8 mouse cellular contexts compared by ENCODE assay signal in genomic region chr9:21146722-21147121, GRCm38 (mm10). TPM values are rescaled to one million over a fixed set of nuclear protein-coding genes. Genes with fewer than 3 reads are reported as not detected.
A peak's percentile ranks its signal among the peaks of the same experiment; 100 is the strongest.
DNase-seq lines count a peak whose midpoint lies in the region; ATAC-seq and TF ChIP-seq lines count a peak whose summit lies in the region.

No protein-coding gene starts in this region.

- peak; percentile 48 to 55 for DNase-seq in heart, adult 2 months
- DNase-seq in heart, postnatal 25 days (ENCODE audit: low spot score): no peak
- peak; percentile 61 for DNase-seq in T-cell, adult 2 months (ENCODE audit: low spot score)
- DNase-seq in limb, embryonic 14.5 days (ENCODE audit: low spot score): no peak
- peak; percentile 86 for DNase-seq in splenic B cell, adult 2 months (ENCODE audit: low read depth, low spot score)
- DNase-seq in cerebellum, adult 9-10 months: no peak
- no peak for DNase-seq in cerebellum, adult 18-20 months

- intact Hi-C loops in heart, adult 2 months (cut with DNase I): no loop called here
- intact Hi-C loops in heart, postnatal 25 days (cut with DNase I): no loop called here

- no peaks in the 10 kb centered on the region for H3K9me3 ChIP-seq in heart, embryonic 13.5 days
- H3K9me3 ChIP-seq in limb, embryonic 14.5 days (ENCODE audit: control insufficient read depth, low read length): no peaks in the 10 kb centered on the region

- H3K27me3 ChIP-seq in heart, adult 2 months (ENCODE audit: control insufficient read depth, insufficient read depth, low read length): no peaks in the 10 kb centered on the region
- H3K27me3 ChIP-seq in heart, embryonic 13.5 days (replicated peaks): no peaks in the 10 kb centered on the region
- H3K27me3 ChIP-seq in limb, embryonic 14.5 days (ENCODE audit: control insufficient read depth, insufficient read depth, low read length): no peaks in the 10 kb centered on the region
- no peaks in the 10 kb centered on the region for H3K27me3 ChIP-seq in splenic B cell, adult 2 months (ENCODE audit: control insufficient read depth, insufficient read depth, low read length, poor library complexity, severe bottlenecking)

- H3K27ac ChIP-seq in heart, adult 2 months: peak overlapping the region; percentile 76
- peak overlapping the region; percentile 55 for H3K27ac ChIP-seq in heart, embryonic 13.5 days (replicated peaks)
- no peak overlapping the region for H3K27ac ChIP-seq in limb, embryonic 14.5 days (replicated peaks; ENCODE audit: low read depth, low read length)

- WGBS in heart, adult 2 months: 20% methylated on average over 10 of the region's 10 CpGs
- WGBS in heart, embryonic 13.5 days: 43% methylated on average over 10 of the region's 10 CpGs
- 40% methylated on average over 10 of the region's 10 CpGs for WGBS in limb, embryonic 14.5 days

- no peak for TF ChIP-seq CTCF in heart, adult 2 months (IDR thresholded peaks at IDR 0.05)

- peaks cover 4% of the 10 kb centered on the region for H3K36me3 ChIP-seq in heart, adult 2 months (ENCODE audit: control insufficient read depth, insufficient read depth, low read length)
- H3K36me3 ChIP-seq in heart, embryonic 13.5 days: peaks cover 56% of the 10 kb centered on the region
- peaks cover 52% of the 10 kb centered on the region for H3K36me3 ChIP-seq in limb, embryonic 14.5 days (ENCODE audit: control insufficient read depth, insufficient read depth, low read length)
- peaks cover 6% of the 10 kb centered on the region; the same call in 1 of the 2 replicates for H3K36me3 ChIP-seq in splenic B cell, adult 2 months (ENCODE audit: control insufficient read depth, insufficient read depth, low read length, poor library complexity, severe bottlenecking)

- peak overlapping the region; percentile 97 for H3K4me2 ChIP-seq in heart, embryonic 13.5 days
- peak overlapping the region; percentile 23; the same call in 1 of the 2 replicates for H3K4me2 ChIP-seq in limb, embryonic 14.5 days (replicated peaks; ENCODE audit: low read depth, low read length, severe bottlenecking)

- H3K9ac ChIP-seq in heart, adult 2 months (ENCODE audit: low read depth, low read length): 0 out of 2 replicates have a peak overlapping the region, but pooled peaks have one; percentile 5
- peak overlapping the region; percentile 97 for H3K9ac ChIP-seq in heart, embryonic 13.5 days
- H3K9ac ChIP-seq in limb, embryonic 14.5 days (ENCODE audit: low read depth, low read length, severe bottlenecking): peak overlapping the region; percentile 7

- no peak for ATAC-seq in heart, embryonic 13.5 days (ENCODE audit: extremely low read depth, insufficient number of reproducible peaks, low FRiP score, low TSS enrichment)
- no peak for ATAC-seq in limb, embryonic 14.5 days (ENCODE audit: low FRiP score, low read depth)

- TF ChIP-seq EP300 in heart, adult 2 months (IDR thresholded peaks at IDR 0.05; ENCODE audit: insufficient read depth, low read depth, low read length): no peak

- peaks cover 2% of the 10 kb centered on the region; the same call in 1 of the 2 replicates for H3K79me2 ChIP-seq in heart, adult 2 months (replicated peaks; ENCODE audit: control insufficient read depth, insufficient read depth, low read length)

- no peak overlapping the region for H3K4me3 ChIP-seq in heart, adult 2 months
- H3K4me3 ChIP-seq in heart, embryonic 13.5 days: peak overlapping the region; percentile 31
- H3K4me3 ChIP-seq in limb, embryonic 14.5 days (replicated peaks; ENCODE audit: low read length): 0 out of 2 replicates have a peak overlapping the region, but pooled peaks have one; percentile 4

- no peak for TF ChIP-seq POLR2A in heart, adult 2 months (IDR thresholded peaks at IDR 0.05; ENCODE audit: insufficient read depth, low read depth, low read length)
- no peak for TF ChIP-seq POLR2A in limb, embryonic 14.5 days (IDR thresholded peaks at IDR 0.05; ENCODE audit: borderline replicate concordance, extremely low read depth, insufficient read depth, insufficient read length)

- H3K4me1 ChIP-seq in heart, adult 2 months (ENCODE audit: control insufficient read depth, insufficient read depth, low read length): peaks cover 19% of the 10 kb centered on the region
- H3K4me1 ChIP-seq in heart, embryonic 13.5 days: peaks cover 45% of the 10 kb centered on the region
- H3K4me1 ChIP-seq in limb, embryonic 14.5 days (ENCODE audit: control insufficient read depth, insufficient read depth, low read length): peaks cover 23% of the 10 kb centered on the region

RNA-seq across cellular contexts. Expression of gene Cdc37, which starts 3.1 kb away (rescaled TPM):
- total RNA-seq in heart, adult 2 months (2021): 100 to 1,000 TPM; 150 to 162 TPM
- polyA plus RNA-seq in heart, adult 2 months (2012; rRNA removed): 62.3 and 96.1 TPM in 2 replicates
- 100 to 1,000 TPM; 158 to 160 TPM for total RNA-seq in heart, postnatal 25 days (2021)
- 222 and 230 TPM in 2 replicates for polyA plus RNA-seq in heart, embryonic 13.5 days (2015; fragmentation: Nextera tagmentation; extraction: Ambion mirVana)
- 145 and 257 TPM in 2 replicates for polyA plus RNA-seq in limb, embryonic 14.5 days (2012; rRNA removed)
- 292 and 299 TPM in 2 replicates for polyA plus RNA-seq in limb, embryonic 14.5 days (2014; fragmentation: Nextera tagmentation; extraction: Ambion mirVana)

RNA-seq across cellular contexts. Expression of gene Tyk2, which starts 15.7 kb away (rescaled TPM):
- total RNA-seq in heart, adult 2 months (2021): 1 to 10 TPM; 7.3 to 8.1 TPM
- polyA plus RNA-seq in heart, adult 2 months (2012; rRNA removed): 13.5 and 13.7 TPM in 2 replicates
- 1 to 10 TPM; 8.5 to 8.6 TPM for total RNA-seq in heart, postnatal 25 days (2021)
- 13.7 and 14.0 TPM in 2 replicates for polyA plus RNA-seq in heart, embryonic 13.5 days (2015; fragmentation: Nextera tagmentation; extraction: Ambion mirVana)
- polyA plus RNA-seq in limb, embryonic 14.5 days (2012; rRNA removed): 20.9 and 25.8 TPM in 2 replicates
- polyA plus RNA-seq in limb, embryonic 14.5 days (2014; fragmentation: Nextera tagmentation; extraction: Ambion mirVana): 10.6 and 11.4 TPM in 2 replicates

RNA-seq across cellular contexts. Expression of gene Pde4a, which starts 18.8 kb away (rescaled TPM):
- total RNA-seq in heart, adult 2 months (2021): 10 to 100 TPM; 58.9 to 60.0 TPM
- 57.2 and 68.9 TPM in 2 replicates for polyA plus RNA-seq in heart, adult 2 months (2012; rRNA removed)
- 10 to 100 TPM; 47.1 to 51.6 TPM for total RNA-seq in heart, postnatal 25 days (2021)
- 9.5 and 11.3 TPM in 2 replicates for polyA plus RNA-seq in heart, embryonic 13.5 days (2015; fragmentation: Nextera tagmentation; extraction: Ambion mirVana)
- polyA plus RNA-seq in limb, embryonic 14.5 days (2012; rRNA removed): 5.7 and 7.1 TPM in 2 replicates
- 4.4 and 5.7 TPM in 2 replicates for polyA plus RNA-seq in limb, embryonic 14.5 days (2014; fragmentation: Nextera tagmentation; extraction: Ambion mirVana)

RNA-seq across cellular contexts. Expression of gene Raver1, which starts 54.9 kb away (rescaled TPM):
- total RNA-seq in heart, adult 2 months (2021): 10 to 100 TPM; 26.3 to 27.9 TPM
- 27.4 and 29.1 TPM in 2 replicates for polyA plus RNA-seq in heart, adult 2 months (2012; rRNA removed)
- total RNA-seq in heart, postnatal 25 days (2021): 10 to 100 TPM; 25.8 to 27.9 TPM
- polyA plus RNA-seq in heart, embryonic 13.5 days (2015; fragmentation: Nextera tagmentation; extraction: Ambion mirVana): 45.2 and 47.3 TPM in 2 replicates
- polyA plus RNA-seq in limb, embryonic 14.5 days (2012; rRNA removed): 94.0 and 125 TPM in 2 replicates
- polyA plus RNA-seq in limb, embryonic 14.5 days (2014; fragmentation: Nextera tagmentation; extraction: Ambion mirVana): 74.7 and 76.3 TPM in 2 replicates

RNA-seq across cellular contexts. Expression of gene Gm38431, which starts 54.9 kb away (rescaled TPM):
- under 1 TPM; 0.31 to 0.34 TPM for total RNA-seq in heart, adult 2 months (2021)
- polyA plus RNA-seq in heart, adult 2 months (2012; rRNA removed): 2.0 and 2.3 TPM in 2 replicates
- total RNA-seq in heart, postnatal 25 days (2021): 1 to 10 TPM in 1 of 2 experiments, under 1 TPM in 1; 0.86 to 1.5 TPM
- 1.6 and 1.7 TPM in 2 replicates for polyA plus RNA-seq in heart, embryonic 13.5 days (2015; fragmentation: Nextera tagmentation; extraction: Ambion mirVana)
- 5.3 and 5.9 TPM in 2 replicates for polyA plus RNA-seq in limb, embryonic 14.5 days (2012; rRNA removed)
- polyA plus RNA-seq in limb, embryonic 14.5 days (2014; fragmentation: Nextera tagmentation; extraction: Ambion mirVana): 1.6 and 2.6 TPM in 2 replicates

Comparison
In these comparisons a context has a peak if more than half of its experiments do, and no peak if none do; other contexts are left out.
1. DNase-seq: peak in heart, adult 2 months (2 of 2), T-cell, adult 2 months (single experiment) and splenic B cell, adult 2 months (single experiment); none in heart, postnatal 25 days (single experiment), limb, embryonic 14.5 days (single experiment), cerebellum, adult 9-10 months (single experiment) and cerebellum, adult 18-20 months (0 of 2).
2. H3K9ac ChIP-seq: peak in every context shown above with its lines; median percentile 97 in heart, embryonic 13.5 days; 7 in limb, embryonic 14.5 days; 5 in heart, adult 2 months.